Mouse (Mus musculus) kidney, adult 2 months (tissue): ENCODE results near the gene Fbxo46. TPM values are rescaled to one million over a fixed set of nuclear protein-coding genes. Genes with fewer than 3 reads are reported as not detected.

Source experiments
- DNase-seq: peaks from one replicate; pipeline ENCODE4 v3.0.0; 2021
- H3K27ac ChIP-seq: fragments of 200-500 bp; 2 replicates; pipeline ENCODE4 v1.5.1; 2012; ENCODE audit warnings: low read depth, low read length, control low read depth, inconsistent platforms; ENCODE audit not compliant: insufficient read depth
- H3K27me3 ChIP-seq: fragments of 200-500 bp; replicated peaks from 2 replicates; pipeline ENCODE4 v1.6.1; 2012; ENCODE audit warnings: mild to moderate bottlenecking, moderate library complexity, low read length, inconsistent platforms; ENCODE audit not compliant: control insufficient read depth, insufficient read depth
- H3K36me3 ChIP-seq: fragments of 200-500 bp; 2 replicates; pipeline ENCODE4 v1.6.1; 2012; ENCODE audit warnings: mild to moderate bottlenecking, moderate library complexity, low read length, inconsistent platforms; ENCODE audit not compliant: control insufficient read depth, insufficient read depth
- H3K4me1 ChIP-seq: fragments of 200-500 bp; 2 replicates; pipeline ENCODE4 v1.6.1; 2011; ENCODE audit warnings: low read length; ENCODE audit not compliant: control insufficient read depth, insufficient read depth
- H3K4me3 ChIP-seq: fragments of 200-500 bp; 2 replicates; pipeline ENCODE4 v1.5.1; 2011; ENCODE audit warnings: mild to moderate bottlenecking, low read depth, low read length, control low read depth; ENCODE audit not compliant: insufficient read depth
- CTCF ChIP-seq: fragments of 200-500 bp; conservative IDR thresholded peaks from 2 replicates; pipeline ENCODE4 v1.5.1; 2011; ENCODE audit warnings: low read depth, mild to moderate bottlenecking, control low read depth, low read length, moderate library complexity, mixed read lengths; ENCODE audit not compliant: insufficient read depth, insufficient read length
- POLR2A ChIP-seq: fragments of 200-500 bp; IDR thresholded peaks from one replicate; pipeline ENCODE4 v1.6.1; 2011; ENCODE audit warnings: low read depth, low read length, control low read depth
- WGBS: fragments of 180-500 bp; shearing (Covaris S2); methylation state at CpG from one replicate; pipeline ENCODE4 v1.1.7; 2018; 5-methylcytosine and 5-hydroxymethylcytosine counted together
- polyA plus RNA-seq: library from polyadenylated mRNA; depleted of rRNA; stranded (reverse); fragments of >200 nt; gene quantifications from 2 replicates; pipeline ENCODE4 v1.2.3, GENCODE M21; 2012

Gene Fbxo46
- polyA plus RNA-seq, 1 experiment: 9.2 TPM

DNA sequence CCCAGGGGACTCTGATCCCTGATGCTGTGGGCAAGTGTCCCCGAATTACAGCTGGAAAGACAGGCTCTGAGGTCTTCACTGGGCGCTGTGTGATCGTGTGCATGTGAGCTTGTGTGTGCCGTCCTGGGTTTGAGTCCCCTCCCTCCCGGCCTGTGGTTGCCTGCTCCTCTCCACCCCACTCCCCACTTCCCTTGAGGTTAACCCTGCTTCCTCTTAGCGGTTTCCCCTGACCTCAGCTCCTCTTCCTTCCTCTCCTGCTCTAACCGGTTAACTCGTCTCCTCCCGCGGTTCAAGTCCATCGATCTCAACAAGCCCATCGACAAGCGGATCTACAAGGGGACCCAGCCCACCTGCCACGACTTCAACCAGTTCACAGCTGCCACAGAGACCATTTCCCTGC lies 41.9 kb upstream of the Fbxo46 start:
- TF ChIP-seq POLR2A (no peak), CTCF (no peak)
- peak; percentile 50 for DNase-seq
- WGBS: 46% methylated on average over 14 of the region's 14 CpGs
- H3K27me3 ChIP-seq: no peaks in the 10 kb centered on the region
- H3K36me3 ChIP-seq: no peaks in the 10 kb centered on the region
- H3K27ac ChIP-seq: no peak overlapping the region
- no peak overlapping the region for H3K4me3 ChIP-seq
- peaks cover 5% of the 10 kb centered on the region for H3K4me1 ChIP-seq

DNA sequence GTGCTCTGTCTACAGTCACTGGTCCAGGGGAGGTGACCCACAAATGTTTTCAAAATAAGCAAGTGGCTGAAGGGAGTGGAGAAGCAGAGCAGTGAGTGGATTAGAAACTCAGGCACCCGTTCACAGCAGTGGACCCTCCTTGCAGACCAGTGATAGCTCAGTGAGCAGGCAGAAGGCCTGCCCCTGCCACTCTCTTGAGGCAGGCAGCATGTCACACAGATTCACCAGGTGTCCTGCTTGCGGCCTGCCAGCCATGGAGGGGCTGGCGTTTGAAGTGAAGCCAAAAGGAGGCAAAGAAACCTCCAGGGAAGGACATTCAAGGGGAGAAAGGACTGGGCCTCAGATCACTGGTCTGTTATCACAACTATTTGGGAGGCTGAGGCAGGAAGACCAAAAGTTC lies 40.9 kb upstream of the Fbxo46 start:
- Histone ChIP-seq H3K36me3 (no peaks in the 10 kb centered on the region), H3K27ac (no peak overlapping the region)

DNA sequence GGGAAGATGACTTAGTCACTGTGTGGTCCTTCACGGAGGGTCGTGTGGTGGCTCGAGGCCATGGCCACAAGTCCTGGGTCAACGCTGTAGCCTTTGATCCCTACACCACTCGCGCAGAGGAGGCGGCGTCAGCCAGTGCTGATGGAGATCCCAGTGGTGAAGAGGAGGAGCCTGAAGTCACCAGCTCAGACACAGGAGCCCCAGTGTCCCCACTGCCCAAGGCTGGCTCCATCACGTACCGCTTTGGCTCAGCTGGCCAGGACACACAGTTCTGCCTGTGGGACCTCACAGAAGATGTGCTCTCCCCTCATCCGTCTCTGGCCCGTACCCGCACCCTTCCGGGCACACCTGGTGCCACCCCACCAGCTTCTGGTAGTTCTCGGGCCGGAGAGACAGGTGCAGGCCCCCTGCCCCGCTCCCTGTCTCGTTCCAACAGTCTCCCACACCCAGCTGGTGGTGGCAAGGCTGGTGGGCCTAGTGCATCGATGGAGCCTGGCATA lies 39.2 kb upstream of the Fbxo46 start:
- peaks cover under 1% of the 10 kb centered on the region for H3K4me1 ChIP-seq
- WGBS: 81% methylated on average over 19 of the region's 19 CpGs
- H3K27me3 ChIP-seq: no peaks in the 10 kb centered on the region
- H3K27ac ChIP-seq: no peak overlapping the region
- no peak for DNase-seq
- H3K4me3 ChIP-seq: no peak overlapping the region
- H3K36me3 ChIP-seq: no peaks in the 10 kb centered on the region
- TF ChIP-seq CTCF (no peak), POLR2A (no peak)

More for the DNA sequence above, 40.9 kb upstream of the Fbxo46 start:
- no peak for DNase-seq
- no peaks in the 10 kb centered on the region for H3K27me3 ChIP-seq
- TF ChIP-seq POLR2A (no peak), CTCF (no peak)
- 68% methylated on average over 3 of the region's 3 CpGs for WGBS
- peaks cover 5% of the 10 kb centered on the region for H3K4me1 ChIP-seq
- H3K4me3 ChIP-seq: no peak overlapping the region

DNA sequence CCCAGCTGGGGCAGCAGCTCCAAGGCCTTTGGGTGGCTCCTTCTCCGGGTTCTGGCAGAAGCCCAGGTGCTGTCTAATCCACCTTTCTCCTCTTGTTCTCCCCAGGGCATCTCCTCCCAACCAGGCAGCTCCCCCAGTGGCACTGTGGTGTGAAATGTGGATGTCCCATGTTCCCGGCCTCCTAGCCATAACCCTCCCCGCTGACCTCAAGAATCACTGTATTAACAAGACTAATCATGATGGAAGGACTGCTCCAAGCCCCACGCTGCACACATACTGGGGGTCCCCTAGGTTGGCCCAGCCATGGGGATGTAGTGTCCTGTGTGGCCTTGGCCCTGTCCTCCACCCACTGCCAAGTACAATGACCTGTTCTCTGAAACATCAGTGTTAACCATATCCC lies 37.5 kb upstream of the Fbxo46 start:
- H3K27me3 ChIP-seq: no peaks in the 10 kb centered on the region
- peaks cover 4% of the 10 kb centered on the region; the same call in 1 of the 2 replicates for H3K4me1 ChIP-seq
- no peak for TF ChIP-seq CTCF
- no peak for TF ChIP-seq POLR2A
- no peak overlapping the region for H3K27ac ChIP-seq
- no peak overlapping the region for H3K4me3 ChIP-seq
- H3K36me3 ChIP-seq: no peaks in the 10 kb centered on the region
- DNase-seq: no peak
- 68% methylated on average over 4 of the region's 4 CpGs for WGBS

DNA sequence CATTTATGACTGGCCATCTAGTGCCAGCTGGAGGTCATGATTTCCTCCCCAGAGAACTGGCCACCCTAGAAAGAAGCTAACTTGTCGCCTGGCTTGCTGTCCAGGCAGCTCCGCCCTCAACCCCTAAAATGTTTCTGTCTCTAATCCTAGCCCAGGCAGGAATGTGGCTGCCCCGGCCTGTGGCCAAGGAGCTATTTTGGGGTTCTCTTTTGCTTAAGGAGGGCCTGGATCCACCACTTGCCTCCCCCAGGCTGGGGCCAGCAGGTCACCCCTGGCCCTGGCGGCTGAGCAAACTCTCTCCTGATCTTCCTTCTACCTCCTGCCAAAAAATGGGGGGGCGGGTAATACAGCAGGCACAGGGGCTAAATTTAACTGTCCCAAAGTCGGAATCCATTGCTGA lies 36.6 kb upstream of the Fbxo46 start:
- DNase-seq: peak; percentile 58
- H3K27me3 ChIP-seq: no peaks in the 10 kb centered on the region
- TF ChIP-seq CTCF: no peak
- no peak for TF ChIP-seq POLR2A
- H3K4me1 ChIP-seq: peaks cover 4% of the 10 kb centered on the region; the same call in 1 of the 2 replicates
- H3K4me3 ChIP-seq: no peak overlapping the region
- H3K27ac ChIP-seq: peak overlapping the region; percentile 1; the same call in 1 of the 2 replicates
- no peaks in the 10 kb centered on the region for H3K36me3 ChIP-seq
- 36% methylated on average over 6 of the region's 6 CpGs for WGBS

DNA sequence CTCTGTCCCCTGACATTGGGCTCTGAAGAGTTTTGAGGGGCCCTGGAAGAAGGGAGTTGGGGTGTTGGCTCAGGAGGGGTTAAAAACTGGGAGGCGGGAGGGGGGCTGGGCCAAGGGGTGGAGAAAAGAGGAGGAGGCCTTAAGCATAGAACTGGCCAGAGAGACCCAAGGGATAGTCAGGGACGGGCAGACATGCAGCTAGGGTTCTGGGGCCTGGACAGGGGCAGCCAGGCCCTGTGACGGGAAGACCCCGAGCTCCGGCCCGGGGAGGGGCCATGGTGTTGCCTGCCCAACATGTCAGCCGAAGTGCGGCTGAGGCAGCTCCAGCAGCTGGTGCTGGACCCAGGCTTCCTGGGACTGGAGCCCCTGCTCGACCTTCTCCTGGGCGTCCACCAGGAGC lies 36.0 kb upstream of the Fbxo46 start, which contains the start of gene Dmpk:
Gene Dmpk (plus strand): TSS at position 149 of the 400 bp plus-strand sequence.
- Histone ChIP-seq H3K36me3 (no peaks in the 10 kb centered on the region), H3K27me3 (no peaks in the 10 kb centered on the region), H3K27ac (peak within 1 kb of the TSS; percentile 42), H3K4me3 (peak within 1 kb of the TSS; percentile 49), H3K4me1 (peaks cover 4% of the 10 kb centered on the region; the same call in 1 of the 2 replicates)
- 35% methylated on average over 10 of the region's 10 CpGs for WGBS
- TF ChIP-seq CTCF: no peak
- TF ChIP-seq POLR2A: no peak
- DNase-seq: no peak

DNA sequence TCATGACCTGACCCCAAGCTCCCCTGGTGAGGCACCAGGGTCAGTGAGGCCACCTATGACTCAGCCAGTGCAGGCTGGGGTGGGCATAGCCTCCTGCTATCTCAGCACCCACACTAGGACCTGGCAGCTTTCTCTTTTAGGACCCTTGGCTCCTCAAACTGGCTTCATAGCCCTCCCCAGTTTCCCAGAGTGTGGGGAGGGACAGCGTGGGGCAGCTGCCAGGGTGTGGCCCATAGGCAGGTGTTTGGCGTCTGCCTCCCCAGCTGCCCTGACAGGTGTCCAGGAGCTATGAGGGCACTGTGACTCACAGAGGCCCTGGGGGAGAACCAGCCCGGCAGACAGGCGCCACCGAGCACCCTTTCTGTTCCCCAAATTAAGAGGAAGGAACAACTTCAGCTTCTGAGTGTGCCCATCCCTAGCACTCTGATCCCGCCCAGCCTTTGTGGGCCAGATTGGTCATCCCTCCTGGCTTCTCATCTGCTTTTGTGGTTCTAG lies 35.3 kb upstream of the Fbxo46 start:
- Histone ChIP-seq H3K27me3 (no peaks in the 10 kb centered on the region), H3K36me3 (no peaks in the 10 kb centered on the region), H3K4me1 (peaks cover 4% of the 10 kb centered on the region; the same call in 1 of the 2 replicates), H3K27ac (0 out of 2 replicates have a peak overlapping the region, but pooled peaks have one; percentile 42), H3K4me3 (peak overlapping the region; percentile 49)
- WGBS: 46% methylated on average over 6 of the region's 6 CpGs
- no peak for TF ChIP-seq POLR2A
- TF ChIP-seq CTCF: no peak
- DNase-seq: no peak
